Mouse (Mus musculus) erythroid progenitor cell, adult 5-6 weeks (primary cell): ENCODE measurements at regions not wholly inside any gene's neighbourhood (a gene's known extent, or its start where the extent isn't known, plus 50 kb on each side); places are given as distances from the start of the nearest gene placed in this dataset.

Source experiments
- ATAC-seq: replicated peaks from 2 replicates; pipeline ENCODE4 v1.8.0; 2016; ENCODE audit warnings: moderate number of reproducible peaks, mild to moderate bottlenecking, moderate TSS enrichment, inconsistent platforms; ENCODE audit not compliant: poor library complexity, low FRiP score, severe bottlenecking

DNA sequence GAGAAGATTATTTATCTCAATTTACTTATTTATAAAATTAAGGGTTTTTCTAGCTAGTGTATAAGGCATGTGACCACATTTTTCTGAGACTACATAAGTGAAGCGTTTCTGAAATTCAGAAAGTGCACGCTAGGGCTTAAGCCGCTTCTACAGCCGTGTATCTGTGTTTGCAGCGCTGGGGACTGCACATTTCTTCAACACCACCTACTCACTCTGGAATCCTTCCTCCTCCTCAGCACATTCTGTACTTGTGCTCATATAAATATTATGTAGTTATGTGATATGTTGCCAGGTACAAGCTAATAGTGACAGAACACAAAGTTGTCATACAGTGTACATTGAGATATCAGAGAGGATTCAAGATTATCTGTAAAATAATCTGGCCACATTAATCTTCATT lies 251.0 kb upstream of the Slc30a5 start:
- no peak for ATAC-seq

DNA sequence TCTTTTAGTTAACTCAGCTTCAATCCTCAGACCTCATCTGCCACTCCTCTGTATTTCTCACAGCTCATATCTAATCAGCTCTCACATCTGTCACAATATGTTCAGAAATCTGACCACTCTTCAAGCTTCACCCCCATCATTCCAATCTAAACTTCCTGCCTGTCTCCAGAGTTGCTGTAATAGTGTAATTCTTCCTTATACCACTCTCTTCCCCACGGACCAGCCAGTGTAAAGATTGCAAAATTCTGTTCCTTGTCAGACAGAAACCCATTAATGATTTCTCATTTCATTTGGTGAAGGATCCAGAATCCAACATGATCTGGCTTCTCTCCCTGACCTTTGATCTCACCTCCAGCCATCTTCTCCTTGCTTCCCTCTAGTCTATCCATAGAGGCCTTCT lies 250.2 kb upstream of the Slc30a5 start:
- no peak for ATAC-seq

DNA sequence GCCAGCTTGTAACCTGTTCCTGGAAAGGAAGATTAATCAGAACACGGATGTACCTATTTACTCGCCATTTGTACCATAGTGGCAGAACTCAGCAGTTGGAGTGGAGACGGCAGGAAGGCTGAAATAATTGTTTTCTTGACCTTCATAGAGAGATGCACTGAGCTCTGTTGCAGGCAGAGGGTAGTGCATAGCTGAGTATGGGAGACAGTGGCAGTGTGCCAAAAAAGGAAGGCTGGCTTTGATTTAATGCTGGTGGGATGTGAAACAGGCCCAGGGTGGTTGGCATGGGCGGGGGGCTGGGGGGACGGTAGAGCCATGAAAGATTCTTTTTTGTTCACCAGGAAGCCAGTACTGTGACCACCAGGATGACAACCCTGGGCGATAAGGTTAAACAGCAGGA lies 235.3 kb upstream of the Slc30a5 start:
- no peak for ATAC-seq

DNA sequence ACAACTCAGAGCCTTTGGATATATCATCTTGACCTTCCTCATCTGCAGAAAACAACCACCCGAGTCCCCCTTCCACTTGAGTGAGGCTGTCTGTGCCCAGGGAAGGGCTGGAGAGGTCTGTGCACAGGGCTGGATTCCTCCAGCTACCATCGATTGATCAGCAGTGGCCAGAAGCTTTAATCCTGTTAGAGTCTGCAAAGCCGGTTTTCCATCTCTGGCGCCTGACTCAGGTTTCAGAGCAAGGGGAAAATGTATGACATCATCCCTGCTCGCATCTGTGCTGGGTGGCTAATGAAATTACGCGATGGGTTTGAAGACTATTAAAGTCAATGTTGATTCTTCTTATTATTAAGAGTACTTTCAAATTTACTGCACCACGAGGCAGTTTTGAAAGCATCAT lies 229.4 kb upstream of the Slc30a5 start:
- no peak for ATAC-seq

DNA sequence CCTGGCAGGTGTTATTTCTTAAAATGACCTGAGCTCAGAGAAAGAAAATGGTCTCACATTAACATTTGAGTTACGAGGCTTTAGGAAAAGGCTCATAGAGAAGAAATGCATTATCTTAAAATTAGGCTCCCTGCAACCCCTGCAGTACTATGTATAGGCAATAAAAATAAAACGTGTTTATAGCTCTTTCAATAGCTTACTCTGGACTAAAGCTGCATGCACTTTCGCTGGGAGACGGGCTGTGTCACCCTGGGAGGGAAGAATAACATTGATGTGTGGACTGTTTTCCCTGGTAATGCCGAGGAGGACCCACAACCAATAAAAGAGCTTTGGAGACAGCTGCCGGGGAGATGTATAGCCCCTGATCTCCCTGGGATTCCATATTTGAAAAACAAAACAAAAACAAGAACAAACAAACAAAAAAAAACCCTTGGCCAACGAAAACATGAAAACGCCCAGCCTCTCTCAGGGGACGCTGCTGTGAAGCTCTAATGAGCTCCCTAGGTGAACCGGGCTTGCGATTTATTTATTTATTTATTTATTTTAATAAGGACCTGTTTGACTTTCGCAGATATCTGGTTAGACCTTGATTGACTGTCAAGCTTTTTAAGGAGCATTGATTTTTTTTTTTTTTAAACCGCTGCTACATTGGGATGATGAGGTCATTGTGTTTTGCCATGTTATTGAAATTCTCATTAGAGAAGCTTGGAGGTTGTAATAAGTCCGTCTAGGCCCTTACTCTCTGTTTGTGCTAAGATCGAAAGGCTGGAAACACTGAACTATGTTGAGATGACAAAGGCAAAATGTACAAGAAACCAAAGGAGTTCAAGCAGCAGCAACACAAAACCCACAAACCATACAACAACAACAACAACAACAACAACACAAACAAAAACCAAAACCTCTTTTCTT lies 228.3 kb upstream of the Slc30a5 start:
- ATAC-seq, result no peak

DNA sequence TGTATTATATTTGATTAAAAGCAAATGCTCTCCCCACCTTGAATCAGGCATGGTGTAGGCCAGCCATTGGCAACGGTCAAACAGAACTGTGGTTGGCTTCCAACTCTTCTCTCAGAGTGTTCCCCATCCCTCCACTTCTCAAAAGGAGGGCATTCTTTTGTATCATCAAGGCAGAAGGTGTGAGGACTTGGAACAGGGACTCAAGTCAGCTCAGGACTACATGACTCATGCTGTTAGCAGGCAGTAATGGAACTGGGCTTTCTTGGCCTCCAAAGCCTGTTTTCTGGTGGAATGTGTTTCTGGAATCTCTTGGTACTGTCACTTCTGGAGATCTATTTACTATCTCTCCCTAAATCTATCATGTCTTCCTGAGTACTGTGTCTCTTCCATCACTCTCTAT lies 216.3 kb upstream of the Slc30a5 start:
- no peak for ATAC-seq

DNA sequence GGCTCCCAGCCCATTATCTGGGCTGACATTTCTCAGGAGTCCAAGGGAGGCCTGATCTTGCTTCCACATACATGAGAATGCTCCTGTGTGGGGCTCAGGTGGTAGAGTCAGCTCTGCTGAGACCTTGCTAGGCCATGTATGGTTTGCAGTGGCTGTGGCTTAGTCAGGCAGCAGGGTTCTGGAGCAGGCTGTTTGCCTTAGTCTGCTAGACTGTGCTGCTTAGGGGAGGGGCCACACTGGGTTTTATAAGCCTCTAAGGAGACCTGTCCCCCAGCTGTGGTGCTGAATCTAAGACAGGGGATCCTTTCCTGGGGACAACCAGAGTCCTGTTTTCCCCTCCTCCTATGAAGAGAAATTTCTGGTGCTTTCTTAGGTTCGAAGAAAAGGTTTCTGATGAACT lies 199.4 kb upstream of the Slc30a5 start:
- no peak for ATAC-seq

DNA sequence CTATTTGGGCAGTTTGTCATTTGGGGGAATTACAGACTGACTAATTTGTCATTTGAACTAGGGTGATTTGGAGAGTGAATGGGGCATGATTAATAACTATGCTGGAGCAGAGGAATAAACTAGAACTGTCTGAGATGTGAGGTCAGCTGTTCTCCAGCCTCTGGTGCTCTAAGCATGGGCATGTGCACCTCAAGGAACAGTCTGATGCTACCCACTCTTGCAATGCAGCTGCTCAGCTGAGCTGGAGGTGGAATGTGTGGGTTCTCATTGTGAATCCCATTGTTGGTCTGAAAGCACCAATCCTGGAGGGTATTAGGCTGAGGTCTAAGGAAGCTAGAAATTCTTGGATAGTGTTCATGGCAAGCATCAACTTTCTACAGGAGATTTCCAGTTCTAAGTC lies 192.8 kb upstream of the Slc30a5 start:
- ATAC-seq, result no peak

DNA sequence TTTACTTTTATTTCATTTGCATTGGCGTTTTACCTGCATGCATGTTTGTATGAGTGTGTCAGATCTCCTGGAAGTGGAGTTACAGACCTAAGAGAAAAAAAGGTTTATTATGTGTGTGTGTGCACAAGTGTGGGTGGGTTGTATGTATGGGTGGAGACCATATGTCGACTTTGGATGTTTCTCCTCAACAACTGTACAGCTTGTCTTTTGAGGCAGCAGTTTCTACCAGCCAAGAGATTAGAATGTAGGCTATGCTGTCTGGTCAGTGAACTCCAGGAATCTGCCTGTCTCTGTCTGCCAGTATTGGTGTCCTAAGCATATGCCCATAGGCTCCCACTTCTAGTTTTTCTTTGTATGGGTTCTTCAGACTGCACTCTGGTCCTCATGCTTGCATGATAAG lies 192.3 kb upstream of the Slc30a5 start:
- ATAC-seq, result no peak

DNA sequence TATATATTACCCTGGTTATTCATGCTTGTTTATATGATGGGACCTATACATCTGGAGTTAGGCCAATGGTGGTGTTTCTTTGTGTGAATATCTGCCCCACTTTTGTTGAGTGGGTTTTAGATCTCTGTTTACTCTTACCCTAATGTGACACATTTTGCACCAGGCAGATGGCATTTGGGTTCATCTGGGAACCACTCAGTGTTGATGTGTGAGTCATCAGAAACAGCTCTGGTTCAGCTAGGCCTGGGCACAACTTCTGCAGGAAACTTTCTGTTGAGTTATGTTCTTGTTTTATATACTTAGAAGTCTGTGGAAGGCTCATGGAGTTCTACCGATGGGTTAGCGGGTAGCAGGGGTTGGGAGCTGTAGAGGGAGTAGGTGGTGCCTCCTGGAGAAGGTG lies 191.7 kb upstream of the Slc30a5 start:
- no peak for ATAC-seq

DNA sequence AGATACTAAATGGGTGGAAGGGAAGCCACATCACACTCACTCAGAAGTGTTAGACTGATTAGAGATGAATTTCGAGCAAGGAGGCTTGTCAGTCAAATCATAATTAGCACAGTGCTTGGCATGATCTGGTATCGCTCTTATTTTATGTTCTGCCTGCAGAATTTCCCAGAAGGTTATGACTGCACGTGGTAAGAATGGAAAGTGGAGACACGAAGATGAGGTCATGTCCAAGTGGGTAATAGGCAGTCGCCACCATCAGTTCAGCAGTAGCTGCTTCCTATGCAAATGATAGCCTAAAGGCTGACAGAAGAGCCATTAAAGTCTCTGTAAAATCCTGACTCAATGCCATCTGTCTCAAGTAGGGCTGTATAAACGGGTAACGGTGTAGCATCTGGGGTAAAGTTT lies 186.0 kb upstream of the Slc30a5 start:
- ATAC-seq, result no peak

DNA sequence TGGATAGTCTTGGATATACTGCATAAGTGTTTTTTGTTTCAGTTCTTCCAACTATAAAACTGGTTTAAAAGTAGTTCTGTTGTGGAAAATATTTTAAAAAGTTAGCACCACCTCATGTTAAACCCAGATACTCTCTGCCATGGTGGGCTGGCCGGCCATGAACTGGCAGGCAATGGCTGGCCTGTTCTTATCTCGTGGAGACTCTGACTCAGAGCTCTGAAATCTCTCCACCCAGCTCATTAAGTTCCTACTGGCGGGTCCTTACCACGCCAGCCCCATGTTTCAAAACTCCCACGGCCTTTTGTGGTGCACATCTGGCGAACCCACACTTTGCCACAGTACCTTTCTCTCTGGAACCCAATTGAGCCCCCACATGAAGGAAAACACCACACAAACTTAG lies 183.8 kb upstream of the Slc30a5 start:
- no peak for ATAC-seq

DNA sequence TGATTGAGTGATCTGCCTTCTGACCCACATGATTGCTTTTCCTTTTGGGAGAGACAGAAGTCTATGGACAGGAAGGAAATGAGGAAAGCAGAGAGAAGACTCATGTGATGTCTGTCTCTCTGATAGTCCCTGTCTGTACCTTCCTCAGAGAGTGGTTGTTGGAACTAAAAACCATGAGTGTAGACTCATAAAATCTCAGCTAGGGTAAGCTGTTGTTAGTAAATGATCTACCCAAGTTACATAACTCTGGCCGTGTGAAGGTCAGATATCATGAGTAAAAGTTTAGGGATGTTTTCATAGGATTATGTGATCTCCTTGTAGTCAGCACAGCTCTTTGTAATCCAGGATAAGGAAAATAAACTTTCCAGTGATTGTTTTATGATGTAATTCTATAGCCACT lies 183.0 kb upstream of the Slc30a5 start:
- no peak for ATAC-seq

DNA sequence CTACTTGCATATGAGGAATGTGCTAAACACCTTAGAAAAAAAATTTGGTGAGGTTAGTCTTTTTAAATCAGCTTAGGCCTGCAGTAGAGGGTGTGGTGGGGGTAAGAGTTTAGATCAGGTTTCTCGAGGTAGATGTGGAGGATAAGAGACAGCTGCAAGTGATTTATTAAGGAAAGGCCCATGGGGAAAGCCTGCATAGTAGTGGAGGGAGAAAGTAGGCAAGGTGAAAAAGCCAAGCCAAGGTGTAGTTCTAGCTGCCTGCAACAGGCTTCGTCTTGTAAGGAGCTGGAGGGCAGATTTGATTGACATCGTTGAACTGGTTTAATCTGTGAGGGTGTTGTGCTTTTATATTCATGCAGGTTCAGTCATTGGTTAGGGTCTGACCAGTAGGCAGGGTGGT lies 182.2 kb upstream of the Slc30a5 start:
- no peak for ATAC-seq

DNA sequence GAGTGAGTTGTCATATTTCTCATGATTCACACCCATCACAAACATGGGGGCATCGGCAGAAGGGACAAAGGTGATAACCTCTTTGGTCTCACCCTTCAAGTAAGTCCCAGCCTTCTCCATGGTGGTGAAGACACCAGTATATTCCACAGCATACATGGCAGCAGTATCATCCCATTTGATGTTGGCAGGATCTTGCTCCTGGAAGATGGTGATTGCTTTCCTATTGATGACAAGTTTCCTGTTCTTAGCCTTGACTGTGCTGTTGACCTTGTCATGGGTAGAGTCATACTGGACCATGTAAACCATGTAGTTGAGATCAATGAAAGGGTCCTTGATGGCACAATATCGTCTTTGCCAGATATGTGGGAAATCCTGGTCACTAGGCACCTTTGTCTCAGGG lies 180.4 kb upstream of the Slc30a5 start:
- no peak for ATAC-seq

DNA sequence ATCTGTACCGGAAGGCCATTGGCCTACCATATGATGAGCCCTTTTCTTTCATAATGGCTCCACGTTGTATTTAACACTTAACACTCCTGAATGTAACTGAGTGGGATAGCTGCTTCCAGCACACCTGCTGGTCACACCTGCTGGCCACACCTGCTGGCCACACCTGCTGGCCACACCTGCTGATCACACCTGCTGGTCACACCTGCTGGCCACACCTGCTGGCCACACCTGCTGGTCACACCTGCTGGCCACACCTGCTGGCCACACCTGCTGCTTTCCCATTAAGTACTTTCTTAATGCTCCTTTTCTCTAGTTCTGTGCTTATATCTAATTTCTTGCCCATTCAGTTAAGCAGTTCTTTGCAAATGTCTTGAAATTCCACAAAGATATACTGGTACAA lies 157.4 kb upstream of the Slc30a5 start:
- no peak for ATAC-seq

DNA sequence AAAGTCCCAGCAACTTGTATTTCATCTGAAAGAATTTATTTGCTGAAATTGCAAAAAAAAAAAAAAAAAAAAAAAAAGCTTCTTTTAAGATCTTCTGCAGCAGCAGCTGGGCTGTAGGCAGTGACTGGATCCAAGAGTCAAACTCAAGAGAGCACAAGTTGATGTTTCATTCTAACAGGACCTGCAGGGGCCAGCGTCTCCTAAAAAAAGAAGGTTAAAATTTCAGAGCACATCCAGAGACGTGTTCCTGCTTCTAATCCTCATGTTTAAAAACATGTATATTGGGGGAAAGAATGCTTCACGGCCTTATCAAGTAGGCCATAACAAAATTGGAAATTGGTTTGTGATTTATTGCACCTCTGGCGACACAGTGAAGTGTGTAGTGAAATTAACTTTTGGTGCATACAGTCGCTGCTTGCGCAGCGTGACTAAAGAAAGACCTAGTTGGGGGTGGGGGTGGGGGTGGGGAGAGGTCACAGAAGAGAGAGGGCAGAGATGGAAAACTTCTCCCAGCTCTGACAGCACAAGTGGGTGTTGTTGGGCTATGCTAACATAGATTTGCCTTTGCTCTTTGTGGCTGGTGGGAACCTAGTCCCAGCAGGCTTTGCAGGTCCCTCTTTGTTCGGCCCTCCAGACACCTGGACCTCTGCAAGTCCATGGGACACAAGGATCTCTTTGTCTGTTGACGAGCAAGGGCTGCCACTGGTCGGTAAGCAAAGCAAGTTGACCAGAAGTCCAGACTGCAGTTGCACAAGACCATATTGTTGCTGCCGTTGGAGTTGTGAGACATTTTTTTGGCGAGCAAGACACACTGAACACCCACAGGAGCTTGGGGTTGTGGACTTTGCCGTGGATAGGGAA lies 155.7 kb upstream of the Slc30a5 start:
- no peak for ATAC-seq

DNA sequence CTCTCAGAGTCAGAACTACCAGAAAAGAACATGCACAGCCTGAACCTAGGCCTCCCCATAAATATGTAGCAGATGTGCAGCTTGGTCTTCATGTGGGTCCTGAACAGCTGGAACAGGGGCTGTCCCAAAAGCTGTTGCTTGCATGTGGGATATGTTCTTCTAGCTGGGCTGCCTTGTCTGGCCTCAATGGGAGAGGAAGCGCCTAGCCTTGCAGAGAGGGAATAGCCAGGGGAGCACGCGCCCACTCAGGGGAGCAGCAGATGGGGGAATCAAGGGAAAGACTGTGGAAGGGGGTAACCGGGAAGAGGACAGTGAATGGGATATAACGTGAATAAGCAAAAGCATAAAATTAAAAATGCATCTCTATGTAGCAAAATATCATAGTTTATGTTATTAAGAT lies 154.9 kb upstream of the Slc30a5 start:
- ATAC-seq, result no peak

DNA sequence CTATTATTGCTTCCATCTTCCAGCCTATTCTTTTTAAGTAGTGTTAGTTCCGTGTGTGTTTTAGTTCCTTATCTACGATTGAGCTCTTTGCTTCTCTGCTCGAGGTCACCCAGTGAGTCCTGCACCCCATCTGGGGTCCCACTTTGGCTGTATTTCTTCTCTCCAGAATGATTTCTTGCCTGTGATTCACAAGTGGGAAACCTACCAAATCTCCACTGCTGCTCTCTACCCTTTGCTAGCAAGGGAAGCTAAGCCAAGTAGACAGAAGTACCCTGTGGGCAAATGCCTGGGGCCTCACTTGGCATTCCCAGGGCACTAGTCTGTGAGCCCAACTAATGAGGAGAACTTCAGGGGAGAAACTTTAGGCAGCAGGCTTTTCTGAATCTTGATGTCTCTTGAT lies 142.5 kb upstream of the Slc30a5 start:
- ATAC-seq, result no peak

DNA sequence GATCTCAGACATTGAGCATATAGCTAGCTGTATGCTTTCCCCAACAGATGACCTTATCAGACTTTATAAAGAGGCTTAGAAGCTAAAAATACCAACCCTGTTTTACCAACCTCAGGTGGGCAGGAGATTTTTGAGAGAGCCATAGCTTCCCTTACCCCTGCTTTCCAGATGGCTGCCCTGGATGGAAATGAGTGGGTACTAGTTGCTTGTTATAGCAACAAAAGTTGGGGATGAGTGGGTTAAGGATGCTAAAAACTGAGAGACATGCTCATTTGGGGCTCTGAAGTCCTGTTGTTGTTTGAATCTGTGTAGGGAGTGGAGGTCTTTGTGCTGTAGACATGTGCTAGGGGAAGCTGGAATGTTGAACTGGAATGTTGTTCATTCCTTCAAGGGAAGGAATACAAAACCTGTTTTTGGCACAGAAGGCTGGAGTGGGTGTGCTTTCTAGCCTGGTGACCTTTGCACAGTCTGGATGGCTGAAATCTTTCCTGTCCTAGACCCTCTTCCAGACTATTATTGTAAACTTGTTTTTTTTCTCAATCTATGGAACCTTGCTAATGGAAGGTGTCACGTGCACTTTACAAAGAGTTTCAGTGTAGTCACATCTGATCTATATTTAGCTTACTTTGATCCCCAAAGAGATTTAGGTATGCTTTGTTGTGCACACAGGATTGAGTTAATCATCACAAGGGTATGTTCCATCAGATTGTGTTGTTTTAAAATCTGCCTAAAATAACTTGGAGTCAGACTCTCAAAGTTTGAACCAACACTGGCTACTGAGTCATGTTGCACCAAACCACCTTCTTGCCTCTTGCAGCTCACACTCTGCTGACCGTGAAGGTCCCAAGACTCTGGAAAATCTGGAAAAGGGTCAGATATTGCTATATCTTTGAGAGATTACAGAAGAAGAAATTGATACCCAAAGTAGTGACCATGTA lies 138.1 kb upstream of the Slc30a5 start:
- ATAC-seq, result no peak
